Mouse (Mus musculus): ENCODE data around the gene Ywhae. TPM values are rescaled to one million over a fixed set of nuclear protein-coding genes. Genes with fewer than 3 reads are reported as not detected.

Gene Ywhae
- polyA plus RNA-seq, 1 experiment, result 46.8 TPM

GRCm38 (mm10) chr11:75756687-75757086 is 24.0 kb downstream of the Ywhae start:
- Histone ChIP-seq H3K27me3 (ENCODE audit: control insufficient read depth, insufficient read depth, low read length) (no peaks in the 10 kb centered on the region), H3K4me1 (ENCODE audit: control insufficient read depth, insufficient read depth, insufficient read length, low read length) (no peaks in the 10 kb centered on the region), H3K36me3 (ENCODE audit: control insufficient read depth, insufficient read depth, low read length) (peaks cover 59% of the 10 kb centered on the region), H3K27ac (ENCODE audit: insufficient read depth, low read depth, low read length) (no peak overlapping the region), H3K4me3 (ENCODE audit: low read depth, low read length) (no peak overlapping the region)
- TF ChIP-seq POLR2A (IDR thresholded peaks at IDR 0.05; ENCODE audit: low read depth, low read length) (no peak), CTCF (IDR thresholded peaks at IDR 0.05; ENCODE audit: extremely low read depth, insufficient read length, insufficient replicate concordance, low read depth, low read length) (no peak)
- 85% methylated on average over 8 of the region's 8 CpGs for WGBS

- no peak for TF ChIP-seq CTCF (IDR thresholded peaks at IDR 0.05; ENCODE audit: extremely low read depth, insufficient read length, insufficient replicate concordance, low read depth, low read length)
- no peak for TF ChIP-seq POLR2A (IDR thresholded peaks at IDR 0.05; ENCODE audit: low read depth, low read length)
- WGBS, result 86% methylated on average over 1 of the region's 1 CpGs
- H3K4me1 ChIP-seq (ENCODE audit: control insufficient read depth, insufficient read depth, insufficient read length, low read length), result no peaks in the 10 kb centered on the region
Measured at GRCm38 (mm10) chr11:75758553-75758952, 25.9 kb downstream of the Ywhae start.

GRCm38 (mm10) chr11:75760785-75761184 is 28.1 kb downstream of the Ywhae start:
- H3K4me3 ChIP-seq (ENCODE audit: low read depth, low read length), result no peak overlapping the region
- H3K4me1 ChIP-seq (ENCODE audit: control insufficient read depth, insufficient read depth, insufficient read length, low read length), result no peaks in the 10 kb centered on the region
- no peaks in the 10 kb centered on the region for H3K27me3 ChIP-seq (ENCODE audit: control insufficient read depth, insufficient read depth, low read length)
- WGBS, result 87% methylated on average over 5 of the region's 5 CpGs
- no peak overlapping the region for H3K27ac ChIP-seq (ENCODE audit: insufficient read depth, low read depth, low read length)
- no peak for TF ChIP-seq POLR2A (IDR thresholded peaks at IDR 0.05; ENCODE audit: low read depth, low read length)
- TF ChIP-seq CTCF (IDR thresholded peaks at IDR 0.05; ENCODE audit: extremely low read depth, insufficient read length, insufficient replicate concordance, low read depth, low read length), result no peak
- peaks cover 70% of the 10 kb centered on the region for H3K36me3 ChIP-seq (ENCODE audit: control insufficient read depth, insufficient read depth, low read length)

More at GRCm38 (mm10) chr11:75758553-75758952, 25.9 kb downstream of the Ywhae start:
- H3K27ac ChIP-seq (ENCODE audit: insufficient read depth, low read depth, low read length), result no peak overlapping the region
- no peaks in the 10 kb centered on the region for H3K27me3 ChIP-seq (ENCODE audit: control insufficient read depth, insufficient read depth, low read length)
- H3K36me3 ChIP-seq (ENCODE audit: control insufficient read depth, insufficient read depth, low read length), result peaks cover 62% of the 10 kb centered on the region
- no peak overlapping the region for H3K4me3 ChIP-seq (ENCODE audit: low read depth, low read length)

GRCm38 (mm10) chr11:75762708-75763107 is 30.0 kb downstream of the Ywhae start:
- no peak overlapping the region for H3K27ac ChIP-seq (ENCODE audit: insufficient read depth, low read depth, low read length)
- 32% methylated on average over 2 of the region's 2 CpGs for WGBS
- peaks cover 65% of the 10 kb centered on the region for H3K36me3 ChIP-seq (ENCODE audit: control insufficient read depth, insufficient read depth, low read length)
- no peaks in the 10 kb centered on the region for H3K4me1 ChIP-seq (ENCODE audit: control insufficient read depth, insufficient read depth, insufficient read length, low read length)
- no peaks in the 10 kb centered on the region for H3K27me3 ChIP-seq (ENCODE audit: control insufficient read depth, insufficient read depth, low read length)
- TF ChIP-seq CTCF (IDR thresholded peaks at IDR 0.05; ENCODE audit: extremely low read depth, insufficient read length, insufficient replicate concordance, low read depth, low read length) (no peak), POLR2A (IDR thresholded peaks at IDR 0.05; ENCODE audit: low read depth, low read length) (no peak)
- no peak overlapping the region for H3K4me3 ChIP-seq (ENCODE audit: low read depth, low read length)

GRCm38 (mm10) chr11:75764521-75765023 is 31.9 kb downstream of the Ywhae start:
- Histone ChIP-seq H3K36me3 (ENCODE audit: control insufficient read depth, insufficient read depth, low read length) (peaks cover 53% of the 10 kb centered on the region), H3K4me3 (ENCODE audit: low read depth, low read length) (no peak overlapping the region), H3K4me1 (ENCODE audit: control insufficient read depth, insufficient read depth, insufficient read length, low read length) (peaks cover 4% of the 10 kb centered on the region), H3K27me3 (ENCODE audit: control insufficient read depth, insufficient read depth, low read length) (no peaks in the 10 kb centered on the region), H3K27ac (ENCODE audit: insufficient read depth, low read depth, low read length) (no peak overlapping the region)
- no peak for TF ChIP-seq POLR2A (IDR thresholded peaks at IDR 0.05; ENCODE audit: low read depth, low read length)
- 75% methylated on average over 4 of the region's 4 CpGs for WGBS

GRCm38 (mm10) chr11:75765161-75765560 is 32.5 kb downstream of the Ywhae start:
- Histone ChIP-seq H3K27me3 (ENCODE audit: control insufficient read depth, insufficient read depth, low read length) (no peaks in the 10 kb centered on the region), H3K36me3 (ENCODE audit: control insufficient read depth, insufficient read depth, low read length) (peaks cover 49% of the 10 kb centered on the region), H3K4me1 (ENCODE audit: control insufficient read depth, insufficient read depth, insufficient read length, low read length) (peaks cover 4% of the 10 kb centered on the region), H3K4me3 (ENCODE audit: low read depth, low read length) (no peak overlapping the region), H3K27ac (ENCODE audit: insufficient read depth, low read depth, low read length) (no peak overlapping the region)
- TF ChIP-seq CTCF (IDR thresholded peaks at IDR 0.05; ENCODE audit: extremely low read depth, insufficient read length, insufficient replicate concordance, low read depth, low read length) (no peak), POLR2A (IDR thresholded peaks at IDR 0.05; ENCODE audit: low read depth, low read length) (no peak)
- WGBS, result 81% methylated on average over 8 of the region's 8 CpGs

- peaks cover 36% of the 10 kb centered on the region for H3K36me3 ChIP-seq (ENCODE audit: control insufficient read depth, insufficient read depth, low read length)
- WGBS, result 46% methylated on average over 2 of the region's 2 CpGs
- peaks cover 4% of the 10 kb centered on the region for H3K4me1 ChIP-seq (ENCODE audit: control insufficient read depth, insufficient read depth, insufficient read length, low read length)
- H3K27ac ChIP-seq (ENCODE audit: insufficient read depth, low read depth, low read length), result no peak overlapping the region
- TF ChIP-seq CTCF (IDR thresholded peaks at IDR 0.05; ENCODE audit: extremely low read depth, insufficient read length, insufficient replicate concordance, low read depth, low read length) (no peak), POLR2A (IDR thresholded peaks at IDR 0.05; ENCODE audit: low read depth, low read length) (no peak)
- H3K4me3 ChIP-seq (ENCODE audit: low read depth, low read length), result no peak overlapping the region
- no peaks in the 10 kb centered on the region for H3K27me3 ChIP-seq (ENCODE audit: control insufficient read depth, insufficient read depth, low read length)
Measured at GRCm38 (mm10) chr11:75767014-75767413, 34.3 kb downstream of the Ywhae start.

All from small intestine, adult 2 months (tissue).